Comparison of ENCODE assay signal across 14 mouse cellular contexts in the genomic region with DNA sequence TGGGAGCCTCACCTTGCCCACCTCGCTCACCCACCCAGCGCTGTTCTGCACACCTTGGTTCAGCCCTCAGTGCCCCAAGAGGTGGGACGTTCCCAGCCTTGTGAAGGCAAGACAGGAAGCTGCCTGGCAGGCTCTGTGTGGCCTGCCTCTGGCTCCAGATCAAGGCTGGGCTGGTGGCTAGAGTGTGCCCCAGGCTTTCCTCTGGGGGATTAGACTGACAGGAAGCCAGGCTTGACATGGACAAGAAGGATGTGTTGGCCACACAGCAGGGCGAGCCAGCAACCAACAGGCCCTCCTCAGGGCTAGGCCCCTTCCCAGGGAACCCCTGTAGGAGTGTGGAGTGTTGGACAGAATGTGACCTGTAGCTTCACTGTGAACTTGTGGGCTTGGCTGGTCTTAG. TPM values are rescaled to one million over a fixed set of nuclear protein-coding genes. Genes with fewer than 3 reads are reported as not detected.
DNase-seq lines count a peak whose midpoint lies in the region; ATAC-seq lines count a peak whose summit lies in the region.
"Had no signal": no experiment of that assay in that cellular context is flagged by ENCODE, and none has a peak within 500 bp of the region (broad histone marks: within the 10 kb centered on the region; RNA-seq: fewer than 3 reads in every experiment).

No protein-coding gene starts in this region.

- no peaks in the 10 kb centered on the region for H3K27me3 ChIP-seq in hindbrain, embryonic 15.5 days
- no peaks in the 10 kb centered on the region for H3K27me3 ChIP-seq in hindbrain, embryonic 11.5 days (ENCODE audit: control insufficient read depth, insufficient read depth, low read length)
- no peaks in the 10 kb centered on the region for H3K27me3 ChIP-seq in lung, embryonic 15.5 days
- H3K27me3 ChIP-seq: intestine, embryonic 15.5 days; liver, embryonic 15.5 days; midbrain, embryonic 12.5 days; Patski had no signal

- H3K36me3 ChIP-seq in hindbrain, embryonic 15.5 days = peaks cover 27% of the 10 kb centered on the region
- H3K36me3 ChIP-seq in hindbrain, embryonic 11.5 days (ENCODE audit: control insufficient read depth, insufficient read depth, low read length) = no peaks in the 10 kb centered on the region
- peaks cover 35% of the 10 kb centered on the region for H3K36me3 ChIP-seq in lung, embryonic 15.5 days

- DNase-seq in adrenal gland, postnatal 14 days = peak; percentile 58
- no peak for DNase-seq in adrenal gland, adult 2 months
- no peak for DNase-seq in hindbrain, embryonic 11.5 days (ENCODE audit: low spot score)
- DNase-seq in lung, postnatal 14 days = no peak
- DNase-seq in 3134 (ENCODE audit: extremely low read depth, insufficient read length, low spot score) = peak; percentile 64
- DNase-seq in right cerebral cortex, postnatal 14 days = no peak

- WGBS in hindbrain, embryonic 15.5 days = 85% methylated on average over 4 of the region's 4 CpGs
- 89% methylated on average over 4 of the region's 4 CpGs for WGBS in hindbrain, embryonic 11.5 days
- WGBS in lung, embryonic 15.5 days = 69% methylated on average over 4 of the region's 4 CpGs

- no peak overlapping the region for H3K9ac ChIP-seq in hindbrain, embryonic 15.5 days
- H3K9ac ChIP-seq in hindbrain, embryonic 11.5 days (ENCODE audit: low read depth, low read length) = no peak overlapping the region
- no peak overlapping the region for H3K9ac ChIP-seq in lung, embryonic 15.5 days
- H3K9ac ChIP-seq: intestine, embryonic 15.5 days; liver, embryonic 15.5 days; midbrain, embryonic 12.5 days had no signal

- H3K9me3 ChIP-seq in hindbrain, embryonic 15.5 days = no peaks in the 10 kb centered on the region
- no peaks in the 10 kb centered on the region for H3K9me3 ChIP-seq in hindbrain, embryonic 11.5 days (ENCODE audit: control insufficient read depth, low read length)
- no peaks in the 10 kb centered on the region for H3K9me3 ChIP-seq in lung, embryonic 15.5 days
- H3K9me3 ChIP-seq: intestine, embryonic 15.5 days; liver, embryonic 15.5 days; midbrain, embryonic 12.5 days had no signal

- no peaks in the 10 kb centered on the region for H3K4me1 ChIP-seq in hindbrain, embryonic 15.5 days (replicated peaks)
- H3K4me1 ChIP-seq in hindbrain, embryonic 11.5 days (replicated peaks; ENCODE audit: control insufficient read depth, insufficient read depth, low read length) = no peaks in the 10 kb centered on the region
- H3K4me1 ChIP-seq in lung, embryonic 15.5 days = peaks cover 14% of the 10 kb centered on the region
- H3K4me1 ChIP-seq: midbrain, embryonic 12.5 days had no signal

- no peak overlapping the region for H3K4me2 ChIP-seq in hindbrain, embryonic 15.5 days
- H3K4me2 ChIP-seq in hindbrain, embryonic 11.5 days (replicated peaks; ENCODE audit: low read depth, low read length) = no peak overlapping the region
- no peak overlapping the region for H3K4me2 ChIP-seq in lung, embryonic 15.5 days
- H3K4me2 ChIP-seq: intestine, embryonic 15.5 days; liver, embryonic 15.5 days; midbrain, embryonic 12.5 days had no signal

- no peak overlapping the region for H3K4me3 ChIP-seq in hindbrain, embryonic 15.5 days
- H3K4me3 ChIP-seq in hindbrain, embryonic 11.5 days (ENCODE audit: low read depth, low read length) = no peak overlapping the region
- no peak overlapping the region for H3K4me3 ChIP-seq in lung, embryonic 15.5 days
- H3K4me3 ChIP-seq: intestine, embryonic 15.5 days; liver, embryonic 15.5 days; midbrain, embryonic 12.5 days had no signal

- no peak overlapping the region for H3K27ac ChIP-seq in hindbrain, embryonic 15.5 days (replicated peaks)
- H3K27ac ChIP-seq in hindbrain, embryonic 11.5 days (ENCODE audit: low read depth, low read length) = no peak overlapping the region
- H3K27ac ChIP-seq in lung, embryonic 15.5 days = peak overlapping the region; percentile 1; the same call in 1 of the 2 replicates
- H3K27ac ChIP-seq: intestine, embryonic 15.5 days; liver, embryonic 15.5 days; midbrain, embryonic 12.5 days had no signal

- peak; percentile 23; the same call in 1 of the 2 replicates for ATAC-seq in hindbrain, embryonic 15.5 days (ENCODE audit: low FRiP score, low read depth)
- ATAC-seq in hindbrain, embryonic 11.5 days (ENCODE audit: low FRiP score) = no peak; the same call in 1 of the 2 replicates
- no peak for ATAC-seq in lung, embryonic 15.5 days (ENCODE audit: borderline replicate concordance, extremely low read depth, low FRiP score, low TSS enrichment)
- ATAC-seq: intestine, embryonic 15.5 days; Patski had no signal

RNA-seq across cellular contexts. Expression of a gene that starts 39.2 kb away (rescaled TPM):
- total RNA-seq in adrenal gland, postnatal 14 days (2021) = 48.5 and 55.4 TPM in 2 replicates
- total RNA-seq in adrenal gland, adult 2 months (2021) = 10 to 100 TPM; 26.5 to 47.4 TPM
- 100 and 110 TPM in 2 replicates for polyA plus RNA-seq in adrenal gland, adult 2 months (2012; rRNA removed)
- 19.3 and 25.9 TPM in 2 replicates for polyA plus RNA-seq in hindbrain, embryonic 15.5 days (2015; fragmentation: Nextera tagmentation; extraction: Ambion mirVana)
- 5.2 and 7.0 TPM in 2 replicates for polyA plus RNA-seq in hindbrain, embryonic 11.5 days (2014; fragmentation: Nextera tagmentation; extraction: Ambion mirVana)
- polyA plus RNA-seq in lung, embryonic 15.5 days (2015; fragmentation: Nextera tagmentation; extraction: Ambion mirVana) = 17.2 and 17.6 TPM in 2 replicates

RNA-seq across cellular contexts. Expression of a gene that starts 52.8 kb away (rescaled TPM):
- total RNA-seq in adrenal gland, postnatal 14 days (2021) = not detected in 2 replicates
- total RNA-seq in adrenal gland, adult 2 months (2021) = not detected
- polyA plus RNA-seq in adrenal gland, adult 2 months (2012; rRNA removed) = not detected in 2 replicates
- not detected in 2 replicates for polyA plus RNA-seq in hindbrain, embryonic 15.5 days (2015; fragmentation: Nextera tagmentation; extraction: Ambion mirVana)
- polyA plus RNA-seq in hindbrain, embryonic 11.5 days (2014; fragmentation: Nextera tagmentation; extraction: Ambion mirVana) = 0.11 and 0.22 TPM in 2 replicates
- 0.89 and 1.7 TPM in 2 replicates for polyA plus RNA-seq in lung, embryonic 15.5 days (2015; fragmentation: Nextera tagmentation; extraction: Ambion mirVana)
- total RNA-seq: layer of hippocampus, postnatal 10 days; left cerebral cortex, postnatal 14 days had no signal
- polyA plus RNA-seq: Patski had no signal

Comparison
In these comparisons a context has a peak if more than half of its experiments do, and no peak if none do; other contexts are left out.
1. DNase-seq: peak in adrenal gland, postnatal 14 days (single experiment) and 3134 (single experiment); none in adrenal gland, adult 2 months (single experiment), hindbrain, embryonic 11.5 days (single experiment), lung, postnatal 14 days (single experiment) and right cerebral cortex, postnatal 14 days (single experiment).